Mouse (Mus musculus) heart, embryonic 10.5 days (tissue): ENCODE measurements around the gene Tkt. TPM values are rescaled to one million over a fixed set of nuclear protein-coding genes. Genes with fewer than 3 reads are reported as not detected.

Experiments used
- DNase-seq: peaks from one replicate; pipeline ENCODE4 v3.0.0-alpha.2; 2017; ENCODE audit warnings: low spot score
- H3K27ac ChIP-seq: fragments of 300-500 bp; sonication (generic); 2 replicates; pipeline ENCODE4 v1.5.1; 2016; ENCODE audit warnings: mild to moderate bottlenecking
- H3K27me3 ChIP-seq: fragments of 300-500 bp; sonication (generic); 2 replicates; pipeline ENCODE4 v1.6.1; 2016; ENCODE audit warnings: mild to moderate bottlenecking; ENCODE audit not compliant: poor library complexity, insufficient read depth, severe bottlenecking
- H3K36me3 ChIP-seq: fragments of 300-500 bp; sonication (generic); 2 replicates; pipeline ENCODE4 v1.6.1; 2016; ENCODE audit warnings: mild to moderate bottlenecking, moderate library complexity
- H3K4me1 ChIP-seq: fragments of 300-500 bp; sonication (generic); 2 replicates; pipeline ENCODE4 v1.6.1; 2016; ENCODE audit warnings: mild to moderate bottlenecking
- H3K4me3 ChIP-seq: fragments of 300-500 bp; sonication (generic); 2 replicates; pipeline ENCODE4 v1.5.1; 2016; ENCODE audit warnings: mild to moderate bottlenecking, moderate library complexity
- H3K9me3 ChIP-seq: fragments of 300-500 bp; sonication (generic); 2 replicates; pipeline ENCODE4 v1.6.1; 2016; ENCODE audit warnings: mild to moderate bottlenecking, moderate library complexity
- WGBS: fragments of 180-500 bp; shearing (Covaris S2); methylation state at CpG from one replicate; pipeline ENCODE4 v1.1.7; 2016; 5-methylcytosine and 5-hydroxymethylcytosine counted together
- microRNA-seq: library from miRNA; unstranded; fragments of <30 nt; microRNA quantifications from one replicate; pipeline ENCODE4, GENCODE M21; 2017
- polyA plus RNA-seq: library from polyadenylated mRNA; unstranded; fragments of >200 nt; fragmentation: Nextera tagmentation; extraction: Ambion mirVana; gene quantifications from 2 replicates; pipeline ENCODE4 v1.2.1, GENCODE M21; 2016

Gene Tkt
- polyA plus RNA-seq, 1 experiment from 2014 or later = 199 TPM

DNA sequence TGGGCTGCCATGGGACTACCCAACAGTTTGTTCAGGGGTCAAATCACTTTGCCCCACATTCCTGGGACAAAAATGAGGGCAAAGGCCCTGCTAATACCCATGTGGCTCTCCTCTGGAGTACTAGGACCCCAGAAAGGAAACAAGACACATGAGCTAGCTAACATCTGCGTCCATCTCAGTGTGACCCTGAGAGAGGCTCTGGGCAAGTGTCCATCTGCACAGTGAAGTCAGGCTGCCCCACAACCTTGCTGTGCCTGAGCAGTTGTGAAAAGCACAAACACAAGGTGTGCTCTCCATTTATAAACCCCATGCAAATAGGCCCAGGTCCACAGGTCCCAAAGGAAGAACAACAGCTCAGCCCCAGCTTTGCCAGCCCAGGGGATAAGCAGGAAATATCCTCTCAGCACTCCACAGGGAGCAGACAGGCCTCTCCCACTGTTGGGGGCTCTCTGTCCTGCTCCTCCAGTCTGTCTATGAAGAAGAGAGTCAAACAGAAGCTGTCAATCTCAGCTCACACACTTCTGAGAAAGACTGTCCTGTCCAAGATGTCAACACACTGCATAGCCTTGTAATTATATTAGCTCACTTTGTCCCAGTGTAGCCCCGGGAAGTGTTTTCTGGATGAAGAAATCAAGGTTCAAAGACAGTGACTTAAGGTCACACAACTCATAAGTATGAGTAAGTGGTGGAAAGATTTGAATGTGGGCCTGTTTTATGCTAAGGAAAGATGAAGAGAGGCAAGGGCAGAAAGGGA is 65.0 kb downstream of the Tkt start:
- Histone ChIP-seq H3K4me3 (no peak overlapping the region), H3K27me3 (no peaks in the 10 kb centered on the region; the same call in 1 of the 2 replicates)

DNA sequence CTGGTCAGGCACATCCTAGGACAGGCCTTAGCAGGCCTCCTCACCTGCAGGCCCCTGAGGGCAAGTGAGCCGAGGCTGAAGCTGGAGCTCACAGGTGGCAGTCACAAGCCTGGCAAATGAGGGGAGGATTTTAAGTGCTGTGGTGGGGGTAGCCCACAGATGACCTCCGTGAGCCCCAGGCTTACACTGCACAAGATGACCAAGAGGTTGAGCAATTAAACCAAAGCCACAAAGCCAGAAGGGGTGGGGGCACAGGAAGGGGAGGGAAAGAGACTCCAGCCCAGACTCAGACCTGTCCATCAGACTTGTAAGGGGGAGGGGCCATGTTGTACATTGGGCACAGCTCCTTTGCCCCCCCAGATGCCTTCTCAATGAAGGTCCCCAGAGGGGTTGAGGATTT is 68.6 kb downstream of the Tkt start:
- WGBS = 61% methylated on average over 2 of the region's 2 CpGs
- no peak overlapping the region for H3K27ac ChIP-seq
- H3K4me1 ChIP-seq = peaks cover 38% of the 10 kb centered on the region
- H3K9me3 ChIP-seq = no peaks in the 10 kb centered on the region
- no peak overlapping the region for H3K4me3 ChIP-seq
- no peaks in the 10 kb centered on the region; the same call in 1 of the 2 replicates for H3K27me3 ChIP-seq
- no peak for DNase-seq
- H3K36me3 ChIP-seq = 0 out of 2 replicates have a peak, but pooled peaks cover 4% of the 10 kb centered on the region

More for the DNA sequence above, 65.0 kb downstream of the Tkt start:
- 83% methylated on average over 2 of the region's 2 CpGs for WGBS
- H3K9me3 ChIP-seq = no peaks in the 10 kb centered on the region
- H3K27ac ChIP-seq = no peak overlapping the region
- H3K4me1 ChIP-seq = peaks cover 31% of the 10 kb centered on the region
- peaks cover 19% of the 10 kb centered on the region for H3K36me3 ChIP-seq
- no peak for DNase-seq

DNA sequence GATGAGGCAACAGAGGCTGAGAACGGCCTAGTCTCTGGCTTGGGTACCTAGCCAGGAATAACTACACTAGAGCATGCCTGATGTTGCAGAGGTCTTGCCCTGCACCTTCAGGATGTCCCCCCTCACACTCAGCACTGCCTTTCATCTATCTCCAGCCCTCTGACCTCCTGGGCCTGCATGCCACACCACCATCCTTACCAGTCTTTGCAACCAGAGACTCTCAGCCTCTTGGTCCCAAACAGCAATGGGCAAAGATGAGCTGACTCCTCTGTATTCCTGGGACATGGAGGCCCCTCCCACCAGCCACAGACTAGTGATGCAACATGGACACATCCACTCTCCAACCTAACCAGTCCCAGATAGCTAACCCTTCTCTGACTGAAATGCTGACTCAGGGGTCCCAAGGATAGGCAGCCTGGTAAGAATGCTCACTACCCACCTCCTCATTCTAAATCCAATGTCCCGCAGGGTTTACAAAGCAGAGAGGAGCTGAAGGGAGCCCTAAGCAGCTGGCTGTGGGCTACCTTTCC is 70.7 kb downstream of the Tkt start:
- DNase-seq = no peak
- whole genome bisulfite sequencing = 90% methylated on average over 2 of the region's 2 CpGs
- H3K27me3 ChIP-seq = no peaks in the 10 kb centered on the region; the same call in 1 of the 2 replicates
- H3K4me1 ChIP-seq = peaks cover 40% of the 10 kb centered on the region
- H3K9me3 ChIP-seq = no peaks in the 10 kb centered on the region
- H3K36me3 ChIP-seq = 0 out of 2 replicates have a peak, but pooled peaks cover 4% of the 10 kb centered on the region
- no peak overlapping the region for H3K27ac ChIP-seq
- H3K4me3 ChIP-seq = no peak overlapping the region

DNA sequence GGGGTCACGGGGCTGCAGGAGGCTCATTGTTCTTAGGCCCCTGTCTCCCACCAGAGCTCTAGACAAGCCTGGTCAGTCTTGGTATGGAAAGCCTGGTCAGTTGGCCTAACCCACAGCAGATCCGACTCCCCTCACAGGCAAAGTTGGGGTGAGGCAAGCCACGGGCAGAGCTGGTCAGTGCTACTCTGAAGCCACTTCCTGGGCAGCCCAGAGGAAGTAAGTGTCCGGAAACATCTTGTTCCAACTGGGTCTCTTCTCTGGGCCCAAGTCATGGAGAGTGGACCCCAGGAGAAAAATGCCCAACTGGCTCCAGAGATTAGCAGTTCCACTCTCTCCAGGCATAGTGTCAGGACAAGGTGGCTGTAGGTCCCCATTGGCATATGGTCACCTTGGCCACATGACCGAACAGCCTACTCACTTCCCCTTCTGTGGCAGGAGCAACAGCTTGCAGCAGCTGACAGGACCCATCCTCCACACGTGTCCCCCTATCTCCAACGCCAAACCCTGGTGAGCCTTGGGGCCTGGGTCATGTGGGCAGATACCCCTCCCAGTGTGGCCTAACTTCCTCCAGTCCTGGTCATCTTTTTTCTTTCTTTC is 71.9 kb downstream of the Tkt start:
- no peak overlapping the region for H3K4me3 ChIP-seq
- 0 out of 2 replicates have a peak, but pooled peaks cover 4% of the 10 kb centered on the region for H3K36me3 ChIP-seq
- no peaks in the 10 kb centered on the region for H3K27me3 ChIP-seq
- no peak for DNase-seq
- no peaks in the 10 kb centered on the region for H3K9me3 ChIP-seq
- H3K4me1 ChIP-seq = peaks cover 45% of the 10 kb centered on the region
- peak overlapping the region; percentile 49; the same call in 1 of the 2 replicates for H3K27ac ChIP-seq
- 60% methylated on average over 7 of the region's 7 CpGs for WGBS

DNA sequence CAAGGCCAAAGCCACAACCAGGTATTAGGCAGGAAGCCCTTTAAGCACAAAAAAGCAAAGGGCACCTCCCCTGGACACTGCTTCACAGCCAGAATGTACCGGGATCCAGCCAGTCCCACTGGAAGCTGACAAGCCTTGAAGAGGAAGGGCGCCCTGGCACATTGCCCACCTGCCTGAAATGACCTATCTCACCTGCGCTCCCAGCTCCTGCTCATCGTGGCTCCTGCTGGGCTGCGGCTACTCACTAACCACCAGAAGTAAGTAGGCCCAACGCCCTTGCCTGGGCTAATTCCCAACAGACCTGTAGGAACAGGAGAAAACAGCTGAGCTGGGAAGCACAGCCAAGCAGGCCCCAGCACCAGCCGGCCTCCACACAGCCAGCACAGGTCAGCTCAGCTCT is 74.0 kb downstream of the Tkt start:
- 83% methylated on average over 7 of the region's 7 CpGs for WGBS
- 0 out of 2 replicates have a peak, but pooled peaks cover 4% of the 10 kb centered on the region for H3K36me3 ChIP-seq
- DNase-seq = no peak
- no peaks in the 10 kb centered on the region for H3K9me3 ChIP-seq
- H3K27me3 ChIP-seq = no peaks in the 10 kb centered on the region
- peaks cover 61% of the 10 kb centered on the region for H3K4me1 ChIP-seq
- H3K27ac ChIP-seq = no peak overlapping the region
- no peak overlapping the region for H3K4me3 ChIP-seq

DNA sequence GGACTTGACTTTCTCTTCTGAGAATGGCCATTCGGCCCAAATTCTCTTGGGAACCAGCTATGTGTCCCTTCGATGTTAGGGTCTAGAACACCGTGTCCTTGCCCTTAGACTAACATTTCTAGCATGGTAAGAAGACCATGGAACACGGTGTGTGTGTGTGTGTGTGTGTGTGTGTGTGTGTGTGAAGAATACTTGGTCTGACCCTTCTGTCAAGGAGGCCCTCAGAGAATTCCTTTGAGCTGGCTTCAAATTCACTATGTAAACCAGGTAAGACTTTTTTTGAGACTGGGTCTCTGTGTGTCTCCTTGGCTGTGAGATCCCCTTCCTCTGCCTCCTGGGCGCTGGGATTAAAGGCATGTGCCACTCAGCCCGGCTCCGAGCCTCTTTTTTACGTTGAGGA is 74.4 kb downstream of the Tkt start:
- no peak for DNase-seq
- WGBS = 88% methylated on average over 8 of the region's 8 CpGs
- Histone ChIP-seq H3K9me3 (no peaks in the 10 kb centered on the region), H3K36me3 (0 out of 2 replicates have a peak, but pooled peaks cover 4% of the 10 kb centered on the region), H3K27ac (no peak overlapping the region), H3K4me1 (peaks cover 61% of the 10 kb centered on the region), H3K27me3 (no peaks in the 10 kb centered on the region), H3K4me3 (no peak overlapping the region)

Small RNA genes lying within 50 kb of the gene (microRNA-seq; reads per million reads assigned to microRNA genes)
- 5.1 reads per million, percentile 15 among the genes with 10 or more reads in this experiment for gene Mir3076

Other genes starting within 250 kb of the Tkt start
- gene Dcp1a, start 68.8 kb upstream of the Tkt start, polyA plus RNA-seq = 24.2 and 24.8 TPM in 2 replicates
- 8.5 and 12.8 TPM in 2 replicates for gene Cacna1d, start 56.9 kb upstream of the Tkt start, polyA plus RNA-seq
- gene Prkcd, start 77.9 kb downstream of the Tkt start, polyA plus RNA-seq = 32.4 and 37.3 TPM in 2 replicates
- gene Rft1, start 106.0 kb downstream of the Tkt start, polyA plus RNA-seq = 11.6 and 11.8 TPM in 2 replicates
- 11.0 and 13.0 TPM in 2 replicates for gene Sfmbt1, start 166.5 kb downstream of the Tkt start, polyA plus RNA-seq